Mouse (Mus musculus): Measurements from ENCODE around the gene Gsg1.

DNA sequence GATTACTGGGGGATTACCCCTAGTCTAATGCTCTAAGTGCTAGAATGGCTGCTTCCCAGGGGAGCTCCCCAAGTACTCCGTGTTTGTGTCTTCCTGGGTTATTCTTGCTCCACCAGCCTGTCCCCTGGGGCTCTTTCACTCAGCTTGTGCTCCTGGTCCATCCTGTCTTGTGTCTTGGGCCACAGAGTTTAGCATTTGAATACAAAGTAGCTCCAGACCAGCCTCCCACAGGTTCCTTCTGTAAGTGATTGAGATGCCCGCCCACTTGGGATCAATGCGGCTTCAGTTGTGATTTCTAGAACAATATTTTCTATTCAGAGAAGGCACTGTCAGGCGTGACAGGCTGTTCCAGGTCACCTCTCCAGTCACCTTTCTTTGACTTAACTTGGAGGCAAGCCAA lies 60.4 kb downstream of the Gsg1 start:
- TF ChIP-seq TAL1 (IDR thresholded peaks at IDR 0.05; ENCODE audit: low read length) (no peak), GATA1 (IDR thresholded peaks at IDR 0.05; ENCODE audit: low read length) (no peak)
